Mouse (Mus musculus) C2C12 (cell line): ENCODE measurements at regions not wholly inside any gene's neighbourhood (a gene's known extent, or its start where the extent isn't known, plus 50 kb on each side); places are given as distances from the start of the nearest gene placed in this dataset.

Experiments
- CTCF ChIP-seq: IDR thresholded peaks from one replicate; pipeline ENCODE4 v1.5.1; 2011; ENCODE audit not compliant: control insufficient read depth, insufficient read depth, insufficient read length
- USF1 ChIP-seq: IDR thresholded peaks from one replicate; pipeline ENCODE4 v1.6.1; 2011; ENCODE audit warnings: low read depth, mild to moderate bottlenecking, control low read depth, moderate library complexity

GRCm38 (mm10) chr15:67040229-67040628 lies 539.5 kb upstream of the Lrrc6 start:
- TF ChIP-seq CTCF (no peak), USF1 (no peak)
